Mouse (Mus musculus): ENCODE results near the gene Sebox.

- TF ChIP-seq GATA1 (IDR thresholded peaks at IDR 0.05; ENCODE audit: borderline replicate concordance, low read length) (no peak), FLI1 (IDR thresholded peaks at IDR 0.05; ENCODE audit: low read length) (no peak)
Observed at GRCm38 (mm10) chr11:78483639-78484038, 19.6 kb upstream of the Sebox start.

Data from megakaryocyte, embryonic 14.5 days (primary cell).